Mouse (Mus musculus) CD4-positive helper T cell, adult 2 months (primary cell): ENCODE data around the gene Morn1.

ENCODE experiments used
- DNase-seq: peaks from one replicate; pipeline ENCODE4 v3.0.0-alpha.2; 2012; ENCODE audit warnings: low read depth, missing footprints, low spot score

Morn1 gene

DNA sequence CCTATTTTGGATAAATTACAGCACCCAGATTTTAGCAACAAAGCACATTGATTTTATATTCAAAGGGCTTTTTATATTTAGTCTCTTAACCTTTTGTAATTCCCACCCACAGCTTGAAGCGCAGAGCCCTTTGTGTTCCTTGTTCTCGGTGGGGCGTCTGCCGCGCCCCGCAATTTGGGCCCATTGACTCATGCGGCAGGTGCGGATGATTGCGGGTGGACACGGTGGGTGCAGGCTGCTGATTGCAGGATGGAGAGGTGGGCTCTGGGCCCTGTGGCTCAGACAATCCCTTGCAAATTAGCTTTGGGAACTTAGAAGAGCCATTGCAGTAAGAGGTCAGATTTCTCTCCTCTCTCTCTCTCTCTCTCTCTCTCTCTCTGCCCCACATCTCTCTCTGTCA lies 31.9 kb downstream of the Morn1 start:
- no peak for DNase-seq

- no peak for DNase-seq
Measured at GRCm38 (mm10) chr4:155120038-155120437, 33.7 kb downstream of the Morn1 start.

DNA sequence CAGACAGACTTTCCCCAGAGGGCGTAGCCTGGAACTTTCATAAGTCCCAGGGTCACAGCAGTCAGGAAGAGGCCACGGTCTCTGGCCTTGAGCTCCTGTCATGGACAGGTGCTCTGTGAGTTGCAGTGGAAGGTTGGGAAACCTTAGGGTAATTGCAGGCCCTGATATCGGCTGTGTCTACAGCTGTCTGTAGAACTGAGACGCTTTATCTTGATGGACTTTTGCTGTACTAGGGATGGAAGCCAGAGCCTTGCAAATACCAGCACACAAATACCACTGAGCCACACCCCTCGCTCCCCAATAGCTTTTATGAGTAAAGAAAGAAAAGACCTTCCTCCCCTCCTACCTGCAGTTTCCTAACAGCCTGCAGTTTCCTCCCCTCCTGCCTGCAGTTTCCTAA lies 34.2 kb downstream of the Morn1 start:
- DNase-seq = no peak

- DNase-seq = no peak
Measured at GRCm38 (mm10) chr4:155121222-155121621, 34.8 kb downstream of the Morn1 start.

GRCm38 (mm10) chr4:155121915-155122443 lies 35.6 kb downstream of the Morn1 start:
- DNase-seq = no peak

DNA sequence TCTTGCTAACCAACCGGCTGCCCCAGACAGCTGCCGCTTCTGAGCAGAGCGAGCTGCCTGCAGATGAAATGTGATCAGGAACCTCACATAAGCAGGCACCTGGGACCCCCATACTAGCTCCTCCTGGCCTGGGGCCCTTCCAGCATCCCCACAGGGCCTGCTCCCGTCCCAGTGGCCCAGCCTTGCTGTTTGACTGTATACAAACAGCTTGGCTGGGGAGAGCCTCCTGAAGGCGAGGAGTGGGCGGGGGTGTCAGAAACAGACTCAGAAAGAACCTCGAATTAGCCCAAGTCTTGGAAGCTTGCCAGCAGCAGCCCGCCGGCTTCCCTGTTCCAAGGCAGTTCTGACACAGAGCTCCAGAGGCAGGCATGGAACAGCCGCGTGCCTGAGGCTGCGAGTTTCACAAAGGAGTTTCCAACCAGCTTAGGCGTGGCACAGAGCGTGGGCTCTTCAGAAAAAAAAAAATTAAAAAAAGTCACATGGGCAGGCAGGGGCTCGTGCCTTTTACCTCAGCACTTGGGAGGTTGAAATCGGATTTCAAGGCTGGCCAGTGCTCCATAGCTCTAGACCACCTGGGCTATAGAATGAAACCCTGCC lies 36.2 kb downstream of the Morn1 start:
- DNase-seq = peak; percentile 27

GRCm38 (mm10) chr4:155123868-155124534 lies 37.6 kb downstream of the Morn1 start:
- DNase-seq = no peak

- DNase-seq = no peak
Measured at GRCm38 (mm10) chr4:155125310-155125709, 38.9 kb downstream of the Morn1 start.

GRCm38 (mm10) chr4:155126194-155126593 lies 39.8 kb downstream of the Morn1 start:
- DNase-seq = no peak

- DNase-seq = peak; percentile 66
Measured at GRCm38 (mm10) chr4:155126602-155127372, 40.4 kb downstream of the Morn1 start.

- no peak for DNase-seq
Measured at GRCm38 (mm10) chr4:155128411-155128810, 42.0 kb downstream of the Morn1 start.

- DNase-seq = peak; percentile 67
Measured at GRCm38 (mm10) chr4:155129132-155129917, 42.9 kb downstream of the Morn1 start.

- DNase-seq = no peak
Measured at GRCm38 (mm10) chr4:155129996-155130395, 43.6 kb downstream of the Morn1 start.

GRCm38 (mm10) chr4:155130616-155131015 lies 44.2 kb downstream of the Morn1 start:
- no peak for DNase-seq

DNA sequence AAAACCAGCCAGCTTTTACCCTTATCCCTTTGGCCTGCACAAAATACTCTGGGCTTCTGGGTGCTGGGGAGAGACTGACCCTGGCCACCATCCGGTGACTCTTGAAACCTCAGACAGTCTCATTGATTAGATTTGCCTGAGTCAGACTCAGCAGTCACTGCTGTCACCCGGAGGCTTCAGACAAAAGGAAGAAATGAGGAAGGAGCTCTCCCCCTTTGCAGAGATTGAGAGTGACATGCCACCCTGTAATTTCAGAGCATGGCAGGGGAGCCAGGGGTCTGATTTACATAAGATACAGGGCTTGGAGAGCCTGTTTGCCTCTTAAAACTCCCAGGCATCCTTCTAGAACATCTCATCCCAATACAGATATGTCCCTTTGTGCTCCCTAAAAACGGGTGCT lies 46.8 kb downstream of the Morn1 start:
- no peak for DNase-seq

DNA sequence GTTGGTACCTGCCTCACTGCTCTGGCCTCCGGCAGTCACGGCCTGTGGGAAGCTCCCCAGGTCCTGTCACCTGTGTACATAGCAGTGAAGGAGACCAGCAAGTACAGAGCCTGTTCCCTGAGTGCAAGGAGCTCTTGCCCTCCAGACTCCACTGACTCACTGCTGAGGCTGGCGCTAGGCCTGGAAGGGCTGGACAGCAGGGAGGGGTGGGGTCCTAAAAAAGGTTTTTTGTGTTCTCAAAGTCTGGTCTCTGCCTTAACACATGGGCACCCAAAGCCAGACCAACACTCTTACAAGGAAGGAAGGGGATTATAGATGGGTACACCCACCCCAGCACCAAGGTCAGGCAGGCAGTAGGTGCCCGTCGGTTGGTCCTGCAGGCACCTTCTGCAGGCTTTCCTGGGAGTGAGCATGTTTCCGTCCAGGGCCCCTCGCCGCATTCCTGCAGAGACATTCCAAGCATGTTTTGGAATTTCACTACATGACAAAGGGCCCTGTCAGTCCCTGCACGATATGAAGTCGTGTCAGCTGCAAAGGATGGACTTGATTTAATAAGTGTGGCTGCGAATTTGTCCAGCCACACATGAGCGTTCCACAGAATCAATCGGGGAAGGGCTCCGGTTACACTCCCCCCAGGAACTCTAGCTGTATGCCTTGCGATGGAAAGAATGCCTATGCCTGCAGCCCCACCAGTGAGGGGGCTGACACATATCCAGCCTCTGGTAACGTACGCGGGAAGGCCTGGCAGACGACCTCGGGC lies 47.5 kb downstream of the Morn1 start:
- DNase-seq = no peak

DNA sequence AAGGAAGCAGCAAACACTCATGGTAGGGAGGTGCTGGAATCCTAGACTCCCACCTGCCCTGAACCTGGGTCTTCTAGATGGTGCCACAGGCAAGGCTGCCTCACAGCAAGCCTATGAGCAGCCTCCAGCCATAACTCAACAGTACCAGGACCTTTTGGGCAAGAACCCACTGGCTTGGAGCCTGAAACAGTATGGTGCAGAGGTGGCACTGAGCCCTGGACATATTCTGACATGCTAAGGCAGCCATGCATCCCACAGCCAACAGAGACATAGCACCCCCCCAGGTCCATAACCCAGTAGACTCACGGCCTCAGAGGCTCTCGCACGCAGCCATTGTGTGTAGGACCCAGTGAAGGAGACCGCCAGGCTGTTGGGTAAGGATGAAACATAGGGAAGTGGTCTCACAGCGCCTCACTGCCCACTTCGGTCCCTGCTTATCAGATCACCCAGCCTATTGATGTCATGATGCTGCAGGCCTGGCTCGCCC lies 48.4 kb downstream of the Morn1 start:
- DNase-seq = no peak

GRCm38 (mm10) chr4:155135909-155136585 lies 49.7 kb downstream of the Morn1 start:
- no peak for DNase-seq

DNA sequence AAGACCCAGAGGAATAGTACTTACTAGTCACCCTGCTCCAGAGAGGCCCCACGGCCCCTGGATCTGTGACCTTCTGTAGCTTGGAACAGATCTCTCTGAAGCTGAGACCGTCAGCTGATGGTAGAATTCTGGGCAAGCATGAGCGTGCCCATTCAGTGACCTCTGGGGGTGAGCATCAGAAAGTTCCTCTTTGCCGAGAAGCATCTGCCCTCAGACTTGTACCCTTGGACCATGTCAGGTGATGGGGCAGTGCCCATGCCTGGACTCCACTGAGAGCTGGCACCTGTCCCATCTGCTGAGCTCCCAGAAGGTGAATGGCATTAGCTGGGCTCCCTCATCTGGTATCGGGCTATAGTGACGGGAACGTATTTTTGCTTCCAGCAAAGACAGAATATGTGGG lies 51.5 kb downstream of the Morn1 start:
- DNase-seq = no peak

DNA sequence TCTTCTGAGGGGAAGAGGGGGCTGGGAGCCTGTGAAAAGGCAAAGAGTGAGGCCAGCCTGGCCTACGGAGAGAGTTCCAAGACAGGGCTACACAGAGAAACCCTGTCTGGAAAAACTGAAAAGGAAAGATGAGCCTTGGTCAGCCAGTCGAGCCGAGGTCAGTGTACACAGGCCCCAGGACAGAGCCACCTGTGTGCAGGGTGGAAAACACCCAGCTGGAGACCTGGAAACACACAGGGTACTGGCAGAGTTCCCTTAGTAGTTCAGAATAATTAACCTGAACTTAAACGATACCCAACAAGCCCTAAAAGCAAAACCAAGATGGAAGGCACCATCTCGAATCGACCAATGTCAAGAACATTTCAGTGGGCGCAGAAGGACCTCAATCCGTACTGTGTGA lies 52.1 kb downstream of the Morn1 start:
- DNase-seq = no peak
